In genomic region chr13:94447003-94447402, GRCm38 (mm10) we compare ENCODE assay signal across 21 mouse cellular contexts.
"Had no signal": no experiment of that assay in that cellular context is flagged by ENCODE, and none has a peak within 500 bp of the region (broad histone marks: within the 10 kb centered on the region; RNA-seq: fewer than 3 reads in every experiment).

No protein-coding gene starts in this region.

- H3K36me3 ChIP-seq: neural tube, embryonic 12.5 days had no signal

- H3K9me3 ChIP-seq: liver, embryonic 13.5 days; liver, embryonic 15.5 days; midbrain, embryonic 13.5 days; neural tube, embryonic 12.5 days; stomach, embryonic 15.5 days had no signal

- DNase-seq: liver, embryonic 13.5 days; liver, postnatal 0 days; lung, embryonic 14.5 days; lung, postnatal 10 days; lung, postnatal 4 days; retina, postnatal 1 day; right cerebral cortex, adult 18-20 months; right cerebral cortex, postnatal 25 days; right cerebral cortex, postnatal 4 days; spleen, adult 18-20 months; thymus, adult 2 months; thymus, postnatal 25 days; thymus, postnatal 4 days had no signal

- H3K27ac ChIP-seq: liver, embryonic 13.5 days; liver, embryonic 15.5 days; midbrain, embryonic 13.5 days; neural tube, embryonic 12.5 days; stomach, embryonic 15.5 days; stomach, postnatal 0 days had no signal

- ATAC-seq: liver, postnatal 0 days; midbrain, embryonic 13.5 days; midbrain, embryonic 16.5 days had no signal

- H3K27me3 ChIP-seq: liver, embryonic 13.5 days; liver, embryonic 15.5 days; midbrain, embryonic 13.5 days; neural tube, embryonic 12.5 days; stomach, embryonic 15.5 days had no signal

- H3K4me3 ChIP-seq: liver, embryonic 13.5 days; liver, embryonic 15.5 days; midbrain, embryonic 13.5 days; myocyte; neural tube, embryonic 12.5 days; stomach, embryonic 15.5 days had no signal

- H3K4me1 ChIP-seq: liver, embryonic 13.5 days; liver, embryonic 15.5 days; midbrain, embryonic 13.5 days; neural tube, embryonic 12.5 days; stomach, embryonic 15.5 days had no signal

- H3K4me2 ChIP-seq: liver, embryonic 13.5 days; liver, embryonic 15.5 days; lung, embryonic 14.5 days; midbrain, embryonic 11.5 days; midbrain, embryonic 13.5 days; neural tube, embryonic 12.5 days; stomach, embryonic 15.5 days had no signal

- H3K9ac ChIP-seq: liver, embryonic 13.5 days; liver, embryonic 15.5 days; liver, postnatal 0 days; lung, embryonic 14.5 days; midbrain, embryonic 13.5 days; neural tube, embryonic 12.5 days; stomach, embryonic 15.5 days had no signal
